Mouse (Mus musculus): ENCODE data around the gene Gabbr1.
A peak's percentile ranks its signal among the peaks of the same experiment; 100 is the strongest.

Gabbr1 gene

DNA sequence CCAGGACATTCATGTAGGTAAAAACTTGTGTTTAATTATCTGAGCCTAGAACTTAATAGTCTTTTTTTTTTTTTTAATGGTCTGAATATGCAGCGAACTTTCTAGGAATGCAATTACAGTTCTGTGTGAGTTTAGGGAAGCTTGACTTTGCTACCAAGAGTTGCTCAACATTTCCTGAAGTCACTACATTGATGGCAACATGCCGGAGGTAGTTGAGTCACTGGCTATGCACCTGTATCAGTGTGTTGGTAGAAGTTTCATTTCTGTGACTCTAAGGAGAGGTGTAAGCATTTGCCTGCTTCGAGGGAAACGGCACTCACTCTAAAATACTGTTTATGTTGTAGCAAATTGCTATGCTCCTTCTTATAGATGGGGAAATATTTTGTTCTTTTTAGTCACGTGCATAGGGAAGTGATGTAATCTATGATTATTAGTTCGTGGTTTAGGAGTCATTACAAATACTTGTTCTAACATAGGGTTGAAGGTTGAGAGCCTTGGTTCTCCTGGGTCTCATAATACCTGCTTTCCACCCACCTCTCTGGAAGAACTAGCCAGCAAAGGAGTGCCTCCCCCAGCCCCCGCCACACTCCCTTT is 1.0 kb upstream of the Gabbr1 start:
- DNase-seq (ENCODE audit: low read depth, low spot score): no peak

DNA sequence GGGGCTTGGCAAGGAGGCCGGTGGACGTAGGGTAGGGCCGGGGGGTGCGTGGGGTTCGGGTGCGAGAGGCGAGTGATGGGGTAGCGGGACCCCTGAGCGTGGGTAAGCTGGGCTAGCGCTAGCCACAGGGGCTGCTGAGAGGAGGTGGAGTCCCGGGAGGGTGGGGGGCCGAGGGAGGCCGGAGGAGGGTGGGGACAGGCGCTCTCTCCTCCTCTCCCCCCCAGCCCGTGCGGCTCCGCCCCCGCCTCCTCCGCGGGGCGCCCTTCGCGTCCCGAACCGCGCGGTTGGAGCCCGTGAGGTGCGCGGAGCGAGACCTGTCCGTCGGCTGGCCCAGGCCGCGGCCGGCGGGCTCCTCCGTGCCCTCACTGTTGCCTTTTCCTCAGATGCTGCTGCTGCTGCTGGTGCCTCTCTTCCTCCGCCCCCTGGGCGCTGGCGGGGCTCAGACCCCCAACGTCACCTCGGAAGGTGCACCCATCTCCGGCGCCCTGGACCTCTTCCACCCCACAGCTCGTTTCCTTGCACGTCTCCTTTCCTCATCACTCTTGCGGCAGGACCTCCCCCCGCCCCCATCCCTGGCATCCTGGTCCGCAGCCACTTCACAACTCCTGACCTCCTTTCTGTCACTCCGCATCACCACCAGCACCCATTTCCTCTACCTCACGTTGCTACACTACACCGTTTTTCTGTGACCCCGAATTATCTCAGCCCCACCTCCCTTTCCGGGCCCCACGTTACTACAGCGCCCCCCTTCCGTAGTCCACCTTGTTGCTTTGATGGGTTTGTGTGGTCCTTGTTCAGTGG is 746 bp downstream of the Gabbr1 start:
- DNase-seq (ENCODE audit: low read depth, low spot score): no peak

DNA sequence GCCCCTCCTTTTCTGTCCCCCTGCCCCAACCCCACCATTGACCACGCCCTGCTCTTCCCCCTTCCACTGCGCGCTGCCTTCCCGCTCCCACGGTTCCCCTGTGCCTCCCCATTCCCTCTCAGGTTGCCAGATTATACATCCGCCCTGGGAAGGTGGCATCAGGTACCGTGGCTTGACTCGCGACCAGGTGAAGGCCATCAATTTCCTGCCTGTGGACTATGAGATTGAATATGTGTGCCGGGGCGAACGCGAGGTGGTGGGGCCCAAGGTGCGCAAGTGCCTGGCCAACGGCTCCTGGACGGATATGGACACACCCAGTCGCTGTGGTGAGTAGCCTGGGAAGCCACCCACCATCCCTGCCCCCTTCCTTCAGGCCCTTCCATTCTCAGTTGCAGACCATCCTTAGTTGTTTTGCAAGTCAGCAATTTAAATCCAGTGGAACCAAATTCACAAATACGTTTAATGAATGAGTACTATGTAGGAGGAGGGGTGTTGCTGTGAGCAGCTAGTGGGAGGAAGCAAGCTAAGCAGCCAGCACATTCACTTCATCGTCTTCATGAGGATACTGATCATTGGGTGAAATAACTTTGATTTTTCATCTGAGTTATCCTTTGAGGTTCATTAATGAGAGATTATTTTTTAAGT is 1.7 kb downstream of the Gabbr1 start:
- DNase-seq (ENCODE audit: low read depth, low spot score): no peak

DNA sequence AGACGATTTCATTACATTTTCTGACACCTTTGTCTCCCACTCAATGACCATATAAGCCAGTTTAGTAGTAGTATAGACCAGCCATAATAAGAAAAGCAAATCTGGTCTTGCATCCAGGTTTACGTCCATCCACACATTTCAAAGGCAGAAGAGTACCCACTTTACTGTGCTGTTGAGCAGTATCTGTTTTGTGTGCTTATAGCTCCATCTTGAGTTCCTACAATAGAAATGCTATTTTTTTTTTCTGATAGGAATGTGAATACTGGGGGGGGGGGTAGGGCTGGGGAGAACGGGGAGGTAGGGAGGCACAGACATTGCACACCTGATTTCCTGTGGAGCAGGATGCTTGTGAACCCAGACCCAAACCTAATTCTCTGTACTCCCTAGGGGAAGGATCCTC is 2.2 kb downstream of the Gabbr1 start:
- DNase-seq (ENCODE audit: low read depth, low spot score): no peak

DNA sequence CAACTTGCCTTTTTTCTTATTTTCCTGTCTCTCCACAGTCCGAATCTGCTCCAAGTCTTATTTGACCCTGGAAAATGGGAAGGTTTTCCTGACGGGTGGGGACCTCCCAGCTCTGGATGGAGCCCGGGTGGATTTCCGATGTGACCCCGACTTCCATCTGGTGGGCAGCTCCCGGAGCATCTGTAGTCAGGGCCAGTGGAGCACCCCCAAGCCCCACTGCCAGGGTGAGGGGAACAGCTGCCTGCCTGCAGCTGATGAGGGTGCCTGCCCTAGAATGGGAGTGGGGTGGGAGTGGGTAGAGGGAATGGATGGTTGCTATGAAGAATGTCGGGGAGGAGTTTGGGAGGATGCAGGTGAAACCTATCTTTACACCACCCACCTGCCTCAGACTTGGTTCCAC is 2.6 kb downstream of the Gabbr1 start:
- no peak for DNase-seq (ENCODE audit: low read depth, low spot score)

DNA sequence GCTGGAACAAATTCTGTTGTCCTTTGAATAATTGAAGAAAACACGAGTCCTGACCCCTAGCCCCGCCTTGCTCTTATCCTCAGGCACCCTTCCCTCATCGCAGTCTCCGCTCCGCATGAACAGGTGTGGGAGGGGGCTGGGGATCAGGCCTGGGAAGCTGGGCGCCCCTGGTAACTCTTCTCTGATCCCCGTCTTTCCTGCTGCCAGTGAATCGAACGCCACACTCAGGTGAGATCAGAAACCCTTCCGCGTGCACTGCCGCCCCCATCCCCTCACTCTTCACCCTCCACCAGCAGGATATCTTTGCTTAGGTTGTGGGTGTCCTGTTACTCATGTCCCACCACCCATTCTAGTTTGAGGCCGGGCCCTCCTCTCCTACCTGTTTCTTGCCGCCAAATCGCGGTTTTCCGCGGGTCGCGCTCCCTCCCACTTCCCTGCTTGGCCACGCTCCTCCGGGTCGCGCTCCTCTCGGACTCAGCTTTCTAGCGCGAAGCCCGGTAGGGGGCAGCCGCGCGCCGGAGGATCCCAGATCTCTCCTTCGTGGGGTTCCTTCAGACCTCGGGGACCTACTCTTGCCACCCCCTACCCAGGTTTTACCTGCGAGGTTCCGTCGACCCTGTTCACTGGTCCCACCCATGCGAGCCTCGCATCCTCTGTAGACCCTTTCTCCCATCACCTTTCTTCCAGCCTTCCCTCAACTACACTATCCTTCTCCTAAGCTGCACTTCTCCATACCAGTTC is 4.0 kb downstream of the Gabbr1 start:
- DNase-seq (ENCODE audit: low read depth, low spot score): no peak

DNA sequence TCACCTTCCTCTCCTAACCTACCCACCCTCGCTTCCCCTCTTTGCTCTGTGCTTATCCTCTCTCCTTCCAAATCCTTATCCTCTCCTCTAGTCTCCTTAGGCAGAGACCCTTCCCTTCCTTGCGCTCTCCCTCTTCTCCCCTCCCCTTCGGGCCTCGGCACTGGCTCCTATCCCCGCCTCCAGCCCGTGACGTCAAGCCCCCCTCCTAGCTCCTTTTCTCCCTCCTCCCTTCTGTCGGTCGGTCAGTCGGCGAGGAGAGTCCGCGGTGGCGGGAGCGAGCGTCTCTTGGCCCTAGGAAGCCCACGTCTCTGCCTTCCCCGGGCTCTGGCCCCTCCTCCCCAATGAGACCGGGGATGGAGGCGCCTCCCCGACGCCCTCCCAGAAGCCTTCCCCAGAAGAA is 4.6 kb downstream of the Gabbr1 start:
- DNase-seq (ENCODE audit: low read depth, low spot score): peak; percentile 84

DNA sequence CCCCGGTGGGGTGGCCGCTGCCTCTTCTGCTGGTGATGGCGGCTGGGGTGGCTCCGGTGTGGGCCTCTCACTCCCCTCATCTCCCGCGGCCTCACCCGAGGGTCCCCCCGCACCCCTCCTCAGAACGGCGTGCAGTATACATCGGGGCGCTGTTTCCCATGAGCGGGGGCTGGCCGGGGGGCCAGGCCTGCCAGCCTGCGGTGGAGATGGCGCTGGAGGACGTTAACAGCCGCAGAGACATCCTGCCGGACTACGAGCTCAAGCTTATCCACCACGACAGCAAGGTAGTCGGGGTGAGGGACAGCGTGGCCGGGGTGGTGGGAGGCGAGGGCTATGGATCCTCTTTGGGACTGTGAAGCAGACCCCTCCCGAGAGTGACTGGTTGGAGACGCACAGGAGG is 5.1 kb downstream of the Gabbr1 start:
- no peak for DNase-seq (ENCODE audit: low read depth, low spot score)

DNA sequence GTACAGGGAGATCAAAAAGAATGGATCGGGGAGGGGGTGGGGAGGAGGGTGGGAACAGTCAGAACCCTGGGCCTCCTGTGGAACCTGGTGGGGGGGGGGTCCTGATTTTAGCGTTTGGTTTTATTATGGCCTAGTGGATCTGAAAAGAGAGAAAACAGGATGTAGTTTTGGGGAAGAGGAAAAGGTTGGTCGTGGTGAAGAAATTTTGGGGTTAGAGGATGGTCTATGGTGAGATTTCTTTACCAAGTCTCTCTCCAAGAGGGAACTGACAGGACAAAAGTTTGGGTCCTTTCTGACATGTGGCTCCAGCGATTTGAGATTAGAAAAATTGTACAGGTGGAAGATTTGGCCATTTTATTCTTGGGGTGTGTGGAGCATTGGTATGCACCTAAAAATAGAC is 6.0 kb downstream of the Gabbr1 start:
- DNase-seq (ENCODE audit: low read depth, low spot score): no peak

DNA sequence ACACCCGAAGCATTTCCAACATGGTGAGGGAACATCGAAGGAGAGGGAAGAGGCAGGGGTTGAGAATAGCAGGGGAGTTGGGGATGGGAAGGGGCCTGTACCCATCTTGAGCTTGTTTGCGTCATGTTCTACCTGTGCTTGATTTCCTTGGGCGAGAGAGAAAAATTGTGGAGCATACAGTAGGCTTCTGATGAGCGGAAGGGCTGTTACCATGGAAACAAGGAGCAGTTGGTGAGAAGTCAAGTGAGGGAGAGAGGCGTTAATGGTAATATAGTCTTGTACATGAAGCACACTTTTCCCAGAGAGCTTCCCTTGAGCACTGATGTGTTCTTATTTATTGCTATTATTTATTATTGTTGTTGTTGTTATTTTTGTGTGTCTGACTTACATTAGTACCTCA is 11.2 kb downstream of the Gabbr1 start:
- no peak for DNase-seq (ENCODE audit: low read depth, low spot score)

DNA sequence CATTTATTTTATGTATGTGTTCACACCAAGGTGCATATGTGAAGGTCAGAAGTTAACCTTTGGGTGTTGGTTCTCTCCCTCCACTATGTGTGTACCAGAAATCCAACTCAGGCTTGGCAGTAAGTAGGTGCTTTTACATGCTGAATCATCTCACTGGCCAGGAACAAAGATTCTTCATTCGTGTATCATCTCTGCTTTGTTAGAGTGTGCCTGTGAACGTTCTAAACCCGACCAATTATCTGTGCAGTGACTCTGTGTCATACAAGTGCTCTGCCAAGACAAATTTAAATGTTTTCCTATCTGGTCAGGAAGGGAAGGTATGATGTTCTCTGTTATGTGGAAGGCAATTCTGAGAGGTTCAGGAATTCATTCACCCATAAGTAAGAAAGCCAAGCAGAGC is 15.7 kb downstream of the Gabbr1 start:
- DNase-seq (ENCODE audit: low read depth, low spot score): no peak

DNA sequence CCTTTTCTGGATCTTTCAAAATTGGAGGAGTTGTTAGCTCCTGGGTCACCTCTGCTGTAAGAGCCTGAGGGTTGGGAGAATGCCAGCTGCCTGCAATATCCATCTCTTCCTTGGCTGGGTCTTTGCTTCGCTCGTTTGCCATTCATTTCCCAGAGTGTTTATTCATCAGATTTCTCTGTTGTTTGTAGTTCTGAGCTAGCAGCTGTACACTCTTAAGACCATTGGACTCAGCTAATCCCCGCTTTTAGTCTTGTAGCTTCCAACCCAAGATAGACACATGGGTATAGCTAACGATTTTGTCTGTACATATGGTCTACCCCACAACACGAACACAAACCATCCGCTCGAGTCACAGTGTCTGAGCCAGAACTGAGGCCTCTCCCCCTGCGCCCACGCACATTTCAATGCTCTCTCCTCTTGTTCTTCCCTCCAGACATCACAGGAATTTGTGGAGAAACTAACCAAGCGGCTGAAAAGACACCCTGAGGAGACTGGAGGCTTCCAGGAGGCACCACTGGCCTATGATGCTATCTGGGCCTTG is 16.4 kb downstream of the Gabbr1 start:
- DNase-seq (ENCODE audit: low read depth, low spot score): no peak

DNA sequence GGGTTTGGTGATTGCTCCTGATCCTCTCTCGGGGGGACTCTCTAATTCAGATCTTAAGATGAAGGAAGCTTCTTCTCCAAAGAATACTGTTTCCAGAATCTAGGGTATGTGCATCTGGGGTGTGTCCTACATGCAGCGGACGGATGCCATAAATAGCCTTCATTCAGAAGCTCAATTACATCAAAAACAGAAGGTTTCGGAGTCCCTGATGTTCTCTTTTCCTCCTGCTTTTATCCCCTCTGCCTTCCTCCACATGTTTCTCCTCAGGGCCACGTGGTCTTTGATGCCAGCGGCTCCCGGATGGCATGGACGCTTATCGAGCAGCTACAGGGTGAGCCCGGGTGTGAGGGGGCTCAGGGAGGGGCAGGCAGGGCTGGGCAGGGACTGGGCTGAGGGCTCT is 17.3 kb downstream of the Gabbr1 start:
- DNase-seq (ENCODE audit: low read depth, low spot score): no peak

DNA sequence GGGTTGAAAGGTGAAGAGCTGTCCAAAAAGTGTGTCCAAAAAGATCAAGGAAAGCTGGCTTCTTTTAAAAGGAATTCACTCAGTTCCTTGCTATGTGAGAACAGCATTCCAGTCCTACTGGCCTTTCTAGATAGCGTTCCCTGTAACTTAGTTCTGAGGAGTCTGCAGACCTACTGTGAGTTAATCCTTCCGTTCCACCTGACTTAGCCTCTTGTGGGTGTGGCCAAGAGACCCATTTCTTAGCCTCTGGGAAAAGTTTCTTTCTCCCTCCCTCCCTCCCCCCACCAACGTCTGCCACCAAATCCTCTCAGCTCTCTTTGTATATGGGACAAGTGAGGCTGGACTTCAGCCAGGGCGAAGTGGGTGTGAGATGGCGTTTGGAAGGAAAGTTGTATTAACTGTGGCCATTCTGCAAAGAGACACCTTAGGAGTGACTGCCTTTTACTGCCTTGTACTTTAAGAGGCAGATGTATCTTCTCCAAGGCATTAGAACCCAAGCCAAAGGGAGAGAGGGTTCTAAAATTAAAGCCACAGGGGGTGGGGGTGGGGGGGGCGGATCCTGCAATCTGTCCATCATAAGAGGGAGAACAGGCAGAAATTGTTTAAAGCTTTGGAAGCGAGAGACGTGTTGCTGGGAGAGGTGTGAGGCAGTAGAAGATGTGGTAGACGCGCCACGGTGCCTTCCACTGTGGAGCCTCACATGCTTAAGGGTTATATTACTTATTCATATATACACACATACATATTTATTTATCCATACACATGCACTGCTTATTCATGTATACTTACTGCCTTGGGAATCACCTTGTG is 18.1 kb downstream of the Gabbr1 start:
- DNase-seq (ENCODE audit: low read depth, low spot score): no peak

DNA sequence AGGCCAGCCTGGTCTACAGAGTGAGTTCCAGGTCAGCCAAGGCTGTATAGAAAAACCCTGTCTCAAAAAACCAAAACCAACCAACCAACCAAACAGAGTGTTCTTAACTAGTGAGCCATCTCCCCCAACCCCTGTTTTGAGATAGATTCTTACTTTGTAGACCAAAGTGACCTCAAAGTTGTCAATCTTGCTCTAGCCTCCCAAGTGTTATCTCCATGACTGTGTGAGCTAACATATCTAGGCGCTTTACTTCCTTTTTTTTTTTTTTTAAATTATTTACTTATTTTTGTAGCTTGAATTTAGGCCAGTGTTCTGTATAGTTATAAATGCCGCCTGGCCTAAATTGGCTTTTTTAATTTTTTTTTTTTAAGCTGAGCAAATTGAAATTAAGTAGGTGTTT is 20.2 kb downstream of the Gabbr1 start:
- no peak for DNase-seq (ENCODE audit: low read depth, low spot score)

DNA sequence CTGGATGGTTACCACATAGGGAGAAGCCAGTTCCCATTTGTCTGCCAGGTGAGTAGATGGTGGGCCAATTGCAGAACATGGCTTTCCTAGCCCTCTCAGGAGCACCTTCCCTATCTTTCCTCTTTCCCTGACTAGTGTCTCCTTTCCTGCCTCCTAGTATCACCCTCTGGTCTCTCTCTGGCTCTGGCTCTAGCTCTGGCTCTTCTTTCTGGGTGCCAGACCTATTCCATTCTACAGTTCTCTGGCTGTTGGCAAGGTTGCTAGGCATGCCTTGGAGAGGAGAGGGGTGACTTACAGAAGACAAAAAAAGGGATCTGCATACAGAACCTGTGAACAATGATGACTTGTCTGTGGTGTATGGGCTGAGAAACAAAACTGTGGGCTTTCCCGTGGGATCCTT is 22.1 kb downstream of the Gabbr1 start:
- DNase-seq (ENCODE audit: low read depth, low spot score): no peak

DNA sequence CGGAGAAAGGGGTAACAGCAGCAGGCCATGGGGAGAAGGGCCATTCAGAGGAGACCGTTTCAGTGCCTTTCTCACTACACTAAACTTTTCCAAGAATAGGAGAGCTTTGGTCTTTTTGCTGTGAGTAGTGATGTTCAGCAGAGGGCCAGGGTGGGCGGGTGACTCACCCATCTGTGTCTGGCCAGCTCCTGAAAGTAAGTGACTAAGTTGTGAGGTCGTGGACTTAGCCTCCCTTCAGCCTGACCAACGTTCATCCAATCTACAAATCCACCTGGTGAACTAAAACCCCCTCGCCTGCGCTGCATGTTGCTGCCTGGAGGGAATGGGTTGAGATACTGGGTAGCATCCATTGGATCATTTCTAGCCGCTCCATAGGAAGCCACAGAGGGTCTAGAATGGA is 24.4 kb downstream of the Gabbr1 start:
- DNase-seq (ENCODE audit: low read depth, low spot score): no peak

DNA sequence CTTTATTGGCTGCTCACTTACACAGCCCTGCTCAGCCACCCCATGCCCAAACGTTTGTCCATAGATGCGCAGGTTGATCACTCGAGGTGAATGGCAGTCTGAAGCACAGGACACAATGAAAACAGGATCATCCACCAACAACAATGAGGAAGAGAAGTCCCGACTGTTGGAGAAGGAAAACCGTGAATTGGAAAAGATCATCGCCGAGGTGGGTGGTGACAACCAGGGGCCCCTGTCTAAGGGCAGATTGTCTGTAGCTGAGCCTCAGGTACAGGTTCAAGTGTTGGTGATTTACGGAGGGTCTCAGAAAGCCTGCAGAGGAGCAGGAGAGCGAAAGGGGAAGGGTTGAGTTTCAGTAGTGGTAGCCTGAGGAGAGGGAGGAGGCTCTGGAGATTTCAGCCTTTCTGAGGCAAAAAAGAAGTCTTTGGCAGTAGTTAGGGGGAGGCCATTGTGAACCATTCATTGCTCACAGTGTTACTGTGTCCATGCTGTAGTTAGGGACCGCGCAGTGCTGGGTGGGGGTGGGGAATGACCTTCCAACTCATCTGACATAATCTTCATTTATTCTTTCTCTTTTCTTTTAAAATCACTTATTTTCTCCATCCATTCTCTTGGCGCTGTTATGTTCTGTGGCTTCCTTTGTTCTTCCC is 26.4 kb downstream of the Gabbr1 start:
- DNase-seq (ENCODE audit: low read depth, low spot score): no peak

DNA sequence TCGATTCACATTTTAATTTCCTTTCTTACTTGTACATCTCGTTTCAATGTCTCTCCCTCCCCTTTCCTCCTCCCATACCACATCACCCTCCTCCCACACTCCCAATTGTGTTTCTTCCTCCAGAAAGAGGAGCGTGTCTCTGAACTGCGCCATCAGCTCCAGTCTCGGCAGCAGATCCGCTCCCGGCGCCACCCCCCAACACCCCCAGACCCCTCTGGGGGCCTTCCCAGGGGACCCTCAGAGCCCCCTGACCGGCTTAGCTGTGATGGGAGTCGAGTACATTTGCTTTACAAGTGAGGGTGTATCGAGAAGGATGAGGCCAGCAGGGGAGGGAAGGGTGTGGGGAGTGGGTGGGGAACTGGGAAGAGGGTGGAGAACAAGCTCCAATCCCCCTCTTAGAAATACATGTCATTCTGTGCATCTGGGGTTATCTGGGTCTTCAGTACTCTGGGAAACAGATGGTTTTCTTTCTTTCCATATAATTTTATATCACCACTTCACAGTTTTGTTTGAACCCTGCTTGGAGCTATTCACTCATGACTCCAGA is 27.0 kb downstream of the Gabbr1 start:
- DNase-seq (ENCODE audit: low read depth, low spot score): no peak

DNA sequence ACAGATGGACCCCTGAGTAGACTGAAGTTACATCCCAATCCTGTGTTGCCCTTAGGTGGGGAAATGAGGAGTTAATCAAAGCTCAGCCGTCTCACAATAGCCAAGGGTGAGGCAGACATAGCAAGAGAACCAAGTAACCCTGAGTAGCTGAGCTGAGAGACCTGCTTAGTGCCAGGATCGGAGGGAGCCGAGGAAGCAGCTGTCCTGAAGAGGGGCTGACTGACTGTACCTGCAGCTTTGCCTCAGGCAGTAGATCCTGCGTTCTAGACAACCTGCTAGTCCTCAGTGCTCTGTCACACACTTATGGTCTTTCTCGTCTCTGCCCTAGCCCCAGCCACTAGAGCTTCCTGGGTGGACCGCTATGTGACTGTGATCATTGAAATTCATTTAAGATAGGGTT is 29.4 kb downstream of the Gabbr1 start:
- DNase-seq (ENCODE audit: low read depth, low spot score): no peak

DNA sequence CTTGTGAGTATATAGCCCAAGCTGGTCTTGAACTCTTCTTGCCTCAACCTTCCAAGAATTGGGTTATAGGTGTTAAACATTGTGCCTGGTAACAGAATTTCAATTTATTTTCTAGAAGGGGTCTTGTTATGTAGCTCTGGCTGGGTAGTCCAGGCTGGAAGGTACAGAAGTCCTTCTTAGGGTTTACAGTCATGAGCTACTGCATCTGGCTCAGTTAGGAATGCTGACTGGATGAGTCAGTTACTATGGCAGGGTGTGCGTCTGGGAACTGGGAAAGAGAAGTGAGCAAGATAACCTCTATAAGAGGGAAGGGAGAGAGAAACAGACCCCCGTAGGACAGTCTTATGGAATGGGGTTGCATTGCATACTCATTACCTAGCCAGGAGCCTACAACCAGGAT is 30.0 kb downstream of the Gabbr1 start:
- no peak for DNase-seq (ENCODE audit: low read depth, low spot score)
